Mouse (Mus musculus): ENCODE results near the gene Cpm.

- TF ChIP-seq CTCF (IDR thresholded peaks at IDR 0.05) (no peak), EP300 (IDR thresholded peaks at IDR 0.05; ENCODE audit: insufficient read depth, low read depth, low read length) (no peak)
These were observed 46.1 kb downstream of the Cpm start for GRCm38 (mm10) chr10:117675096-117676035.

Measured in heart, adult 2 months (tissue).